Mouse (Mus musculus) E14TG2a.4 (cell line): ENCODE data around the gene Atp2b1.

ENCODE experiments used
- CTCF ChIP-seq: conservative IDR thresholded peaks from 2 replicates; pipeline ENCODE4 v1.5.1; 2014; ENCODE audit warnings: low read length
- NANOG ChIP-seq: IDR thresholded peaks from 2 replicates; pipeline ENCODE4 v1.6.1; 2014; ENCODE audit warnings: borderline replicate concordance, low read length, mixed read lengths

DNA sequence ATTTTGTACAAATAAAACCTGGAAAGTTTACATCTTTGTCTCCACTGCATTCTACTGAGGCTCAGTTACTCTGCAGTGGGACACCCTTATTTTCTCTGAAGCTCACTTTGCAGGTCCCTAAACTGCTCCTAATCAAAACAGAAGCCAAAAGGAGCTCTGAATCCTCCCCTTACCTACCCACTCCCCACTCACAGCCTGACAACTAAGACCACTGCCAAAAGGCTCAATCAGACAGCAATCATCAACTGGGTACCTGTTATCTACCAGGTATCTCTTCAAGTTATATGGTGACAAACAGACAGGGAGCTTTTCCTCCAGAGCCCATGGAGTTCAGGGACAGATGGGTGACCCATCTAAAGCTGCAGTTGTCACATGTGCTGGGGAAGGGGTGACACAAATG is 138.9 kb downstream of the Atp2b1 start:
- TF ChIP-seq CTCF (no peak), NANOG (no peak)
